Mouse (Mus musculus) right cerebral cortex, postnatal 36 days (tissue): Measurements from ENCODE around the gene Smoc2.

Source experiments
- DNase-seq, 2 experiments: peaks; one replicate each; pipeline ENCODE4 v3.0.0; 2022; ENCODE audit warnings: low spot score in 2 of 2, mixed read lengths in 1 of 2

Gene Smoc2

GRCm38 (mm10) chr17:14412460-14412859, 133.2 kb downstream of the Smoc2 start:
- no peak for DNase-seq

GRCm38 (mm10) chr17:14414511-14414910, 135.2 kb downstream of the Smoc2 start:
- no peak for DNase-seq

GRCm38 (mm10) chr17:14420460-14421046, 141.2 kb downstream of the Smoc2 start:
- DNase-seq, result no peak

- no peak for DNase-seq
Measured at GRCm38 (mm10) chr17:14426481-14426880, 147.2 kb downstream of the Smoc2 start.

GRCm38 (mm10) chr17:14434717-14435116, 155.4 kb downstream of the Smoc2 start:
- no peak for DNase-seq

- DNase-seq, result no peak
Measured at GRCm38 (mm10) chr17:14445611-14446010, 166.3 kb downstream of the Smoc2 start.

- no peak for DNase-seq
Measured at GRCm38 (mm10) chr17:14447275-14447674, 168.0 kb downstream of the Smoc2 start.
